Mouse (Mus musculus): ENCODE measurements around the gene Eif2b4.

Eif2b4 gene

GRCm38 (mm10) chr5:31154152-31154553 lies 39.1 kb downstream of the Eif2b4 start, which contains the start of gene Mpv17:
Gene Mpv17, minus strand, starts transcription at chr5:31154251.
- peak; percentile 87 for DNase-seq (ENCODE audit: low read depth, low spot score)

- DNase-seq (ENCODE audit: low read depth, low spot score): no peak
These were observed 39.6 kb downstream of the Eif2b4 start for GRCm38 (mm10) chr5:31153516-31154151.

- no peak for DNase-seq (ENCODE audit: low read depth, low spot score)
These were observed 41.5 kb downstream of the Eif2b4 start for GRCm38 (mm10) chr5:31151746-31152145.

- DNase-seq (ENCODE audit: low read depth, low spot score): no peak
These were observed 43.4 kb downstream of the Eif2b4 start for GRCm38 (mm10) chr5:31149781-31150180.

GRCm38 (mm10) chr5:31138968-31139425 lies 54.2 kb downstream of the Eif2b4 start:
- DNase-seq (ENCODE audit: low read depth, low spot score): peak; percentile 42

GRCm38 (mm10) chr5:31138241-31138967 lies 54.8 kb downstream of the Eif2b4 start, which contains the start of gene Ucn:
Gene Ucn, minus strand, starts transcription at chr5:31138829.
- no peak for DNase-seq (ENCODE audit: low read depth, low spot score)

- peak; percentile 8 for DNase-seq (ENCODE audit: low read depth, low spot score)
These were observed 55.6 kb downstream of the Eif2b4 start for GRCm38 (mm10) chr5:31137658-31138057.
